Mouse (Mus musculus): ENCODE measurements at regions not wholly inside any gene's neighbourhood (a gene's known extent, or its start where the extent isn't known, plus 50 kb on each side); places are given as distances from the start of the nearest gene placed in this dataset.
A peak's percentile ranks its signal among the peaks of the same experiment; 100 is the strongest.

DNA sequence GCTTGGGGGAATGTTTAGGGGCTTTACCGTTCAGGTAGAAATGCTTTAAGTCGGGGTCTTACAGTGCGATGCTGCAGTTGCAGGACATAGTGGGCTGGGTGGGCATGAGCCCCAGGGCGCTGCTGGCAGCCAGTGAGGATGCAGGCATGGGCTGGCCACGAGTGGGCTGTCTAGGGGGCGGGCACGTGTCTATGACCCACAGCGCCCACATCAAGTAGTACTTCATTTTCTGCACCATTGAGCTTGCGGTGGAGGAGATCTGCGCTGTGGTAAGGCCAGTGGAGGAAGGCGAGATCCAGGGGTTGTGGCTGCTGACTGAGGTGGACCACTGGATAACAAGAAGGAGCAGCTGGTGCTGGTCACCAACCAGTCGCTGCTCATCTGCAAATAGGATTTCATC, 52.4 kb upstream of the Olfr291 start:
- no peaks in the 10 kb centered on the region for H3K27me3 ChIP-seq (ENCODE audit: control insufficient read depth, insufficient read depth, low read length)

DNA sequence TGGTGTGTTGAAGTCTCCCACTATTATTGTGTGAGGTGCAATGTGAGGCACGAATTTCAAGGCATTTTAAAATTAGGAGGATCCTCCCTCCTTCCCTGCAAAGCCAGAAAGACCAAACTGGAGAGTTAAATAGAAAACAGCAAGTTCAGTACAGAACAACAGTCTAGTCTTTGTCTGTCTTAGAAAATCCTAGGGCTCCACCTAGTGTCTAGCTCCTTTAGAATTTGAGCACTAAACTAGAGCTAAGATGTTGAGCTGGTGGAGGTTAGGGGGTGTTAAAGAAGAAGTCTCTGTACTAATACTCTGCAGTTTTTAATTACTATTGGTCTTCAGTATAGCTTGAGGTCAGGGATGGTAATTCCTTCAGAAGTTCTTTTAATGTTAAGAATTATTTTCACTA, 58.7 kb upstream of the Olfr291 start:
- Histone ChIP-seq H3K4me3 (ENCODE audit: low read depth, low read length) (no peak overlapping the region), H3K9me3 (replicated peaks; ENCODE audit: control insufficient read depth, low read length) (no peaks in the 10 kb centered on the region), H3K36me3 (replicated peaks; ENCODE audit: control insufficient read depth, insufficient read depth, low read length) (no peaks in the 10 kb centered on the region), H3K9ac (replicated peaks; ENCODE audit: low read depth, low read length) (no peak overlapping the region), H3K4me2 (ENCODE audit: low read depth, low read length) (no peak overlapping the region), H3K27me3 (ENCODE audit: control insufficient read depth, insufficient read depth, low read length) (no peaks in the 10 kb centered on the region), H3K27ac (ENCODE audit: low read depth) (no peak overlapping the region), H3K4me1 (ENCODE audit: control insufficient read depth, insufficient read depth) (no peaks in the 10 kb centered on the region)
- WGBS, result 0% methylated on average over 1 of the region's 1 CpGs
- ATAC-seq (ENCODE audit: insufficient read depth, low read depth) (no peak), DNase-seq (ENCODE audit: low spot score) (no peak)
- peak; percentile 33 for TF ChIP-seq CTCF (IDR thresholded peaks at IDR 0.05; ENCODE audit: low read depth)
- TF ChIP-seq EP300 (IDR thresholded peaks at IDR 0.05; ENCODE audit: low read depth), result no peak

More for the DNA sequence above, 52.4 kb upstream of the Olfr291 start:
- ATAC-seq (ENCODE audit: insufficient read depth, low read depth), result no peak
- no peak for DNase-seq (ENCODE audit: low spot score)
- WGBS, result 32% methylated on average over 12 of the region's 12 CpGs
- TF ChIP-seq EP300 (IDR thresholded peaks at IDR 0.05; ENCODE audit: low read depth) (no peak), CTCF (IDR thresholded peaks at IDR 0.05; ENCODE audit: low read depth) (no peak)
- no peak overlapping the region for H3K4me2 ChIP-seq (ENCODE audit: low read depth, low read length)
- no peaks in the 10 kb centered on the region for H3K4me1 ChIP-seq (ENCODE audit: control insufficient read depth, insufficient read depth)
- H3K9me3 ChIP-seq (replicated peaks; ENCODE audit: control insufficient read depth, low read length), result no peaks in the 10 kb centered on the region
- no peak overlapping the region for H3K27ac ChIP-seq (ENCODE audit: low read depth)
- no peak overlapping the region for H3K9ac ChIP-seq (replicated peaks; ENCODE audit: low read depth, low read length)
- no peak overlapping the region for H3K4me3 ChIP-seq (ENCODE audit: low read depth, low read length)
- H3K36me3 ChIP-seq (replicated peaks; ENCODE audit: control insufficient read depth, insufficient read depth, low read length), result no peaks in the 10 kb centered on the region

DNA sequence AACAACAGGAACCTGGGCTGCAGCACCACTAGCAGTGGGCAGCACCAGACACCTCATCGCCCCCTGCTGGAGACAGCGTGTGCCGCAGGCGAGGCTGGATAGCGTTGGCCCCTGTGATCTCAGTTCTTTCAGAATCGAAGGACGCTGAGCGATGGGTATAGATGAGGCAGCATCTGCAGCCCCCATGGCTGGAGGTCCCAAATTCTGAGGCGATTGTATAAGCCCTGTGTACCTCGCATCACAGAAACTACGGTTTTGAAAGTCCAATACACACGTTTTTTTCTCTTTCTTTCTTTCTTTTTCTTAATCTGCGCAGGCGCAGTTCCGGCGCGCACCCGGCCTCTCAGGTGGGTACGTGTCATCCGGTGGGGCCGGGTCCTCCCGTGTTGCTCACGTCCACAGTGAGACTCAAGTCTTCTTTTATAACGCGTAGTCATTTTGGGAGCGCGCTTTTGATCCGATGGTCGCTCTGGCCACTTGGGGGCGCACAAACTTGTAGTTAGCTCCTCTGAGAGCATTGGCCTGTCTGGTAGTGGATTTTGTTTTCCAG, 74.0 kb upstream of the Olfr291 start:
- H3K4me1 ChIP-seq (ENCODE audit: control insufficient read depth, insufficient read depth), result no peaks in the 10 kb centered on the region
- H3K9me3 ChIP-seq (replicated peaks; ENCODE audit: control insufficient read depth, low read length), result no peaks in the 10 kb centered on the region
- H3K36me3 ChIP-seq (replicated peaks; ENCODE audit: control insufficient read depth, insufficient read depth, low read length), result no peaks in the 10 kb centered on the region
- H3K27me3 ChIP-seq (ENCODE audit: control insufficient read depth, insufficient read depth, low read length), result no peaks in the 10 kb centered on the region
- no peak overlapping the region for H3K27ac ChIP-seq (ENCODE audit: low read depth)
- DNase-seq (ENCODE audit: low spot score), result peak; percentile 52
- H3K4me3 ChIP-seq (ENCODE audit: low read depth, low read length), result peak overlapping the region; percentile 62
- TF ChIP-seq CTCF (IDR thresholded peaks at IDR 0.05; ENCODE audit: low read depth) (peak; percentile 85), EP300 (IDR thresholded peaks at IDR 0.05; ENCODE audit: low read depth) (no peak)
- ATAC-seq (ENCODE audit: insufficient read depth, low read depth), result peak; percentile 91
- H3K4me2 ChIP-seq (ENCODE audit: low read depth, low read length), result peak overlapping the region; percentile 86
- WGBS, result 2% methylated on average over 30 of the region's 30 CpGs
- H3K9ac ChIP-seq (replicated peaks; ENCODE audit: low read depth, low read length), result peak overlapping the region; percentile 47

DNA sequence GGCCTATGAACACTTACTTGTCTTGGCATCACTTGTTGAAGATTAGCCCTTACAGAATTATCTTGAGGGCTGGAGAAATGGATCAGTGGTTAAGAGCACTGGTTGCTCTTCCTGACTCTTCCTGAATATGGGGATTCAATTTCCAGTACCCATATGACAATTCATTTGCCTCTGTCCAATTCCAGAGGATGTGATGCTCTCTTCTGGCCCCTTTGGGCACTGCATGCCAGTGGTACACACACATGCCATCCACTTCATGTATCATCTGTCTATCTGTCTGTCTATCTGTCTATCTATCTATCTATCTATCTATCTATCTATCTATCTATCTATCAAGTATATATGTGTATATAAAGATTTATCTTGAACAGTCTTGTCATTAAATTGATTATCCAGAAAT, 75.7 kb upstream of the Olfr291 start:
- ATAC-seq (ENCODE audit: insufficient read depth, low read depth) (no peak), DNase-seq (ENCODE audit: low spot score) (no peak)
- H3K36me3 ChIP-seq (replicated peaks; ENCODE audit: control insufficient read depth, insufficient read depth, low read length), result no peaks in the 10 kb centered on the region
- no peaks in the 10 kb centered on the region for H3K4me1 ChIP-seq (ENCODE audit: control insufficient read depth, insufficient read depth)
- no peak overlapping the region for H3K4me3 ChIP-seq (ENCODE audit: low read depth, low read length)
- no peaks in the 10 kb centered on the region for H3K9me3 ChIP-seq (replicated peaks; ENCODE audit: control insufficient read depth, low read length)
- no peak overlapping the region for H3K27ac ChIP-seq (ENCODE audit: low read depth)
- TF ChIP-seq EP300 (IDR thresholded peaks at IDR 0.05; ENCODE audit: low read depth) (no peak), CTCF (IDR thresholded peaks at IDR 0.05; ENCODE audit: low read depth) (no peak)
- no peak overlapping the region for H3K9ac ChIP-seq (replicated peaks; ENCODE audit: low read depth, low read length)
- H3K27me3 ChIP-seq (ENCODE audit: control insufficient read depth, insufficient read depth, low read length), result no peaks in the 10 kb centered on the region
- H3K4me2 ChIP-seq (ENCODE audit: low read depth, low read length), result no peak overlapping the region

DNA sequence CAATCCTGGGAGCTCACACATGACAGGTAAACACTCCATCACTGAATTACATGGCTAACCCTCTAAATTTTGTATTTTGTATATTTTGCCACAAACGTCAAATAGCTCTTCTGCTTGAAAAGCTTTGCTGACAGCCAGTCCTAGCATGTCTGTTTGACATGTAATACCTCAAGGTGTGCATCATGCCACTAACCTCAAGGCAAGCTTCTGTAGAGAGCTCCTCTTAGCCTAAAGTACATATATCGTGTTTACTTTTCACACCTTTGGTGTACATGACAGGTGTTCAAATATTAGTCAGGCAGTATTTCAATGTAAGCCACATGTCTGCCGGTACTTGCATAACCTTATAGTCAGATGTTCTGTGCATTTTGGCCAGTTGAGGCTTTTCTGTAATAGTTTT, 66.5 kb upstream of the Zfand6 start:
- ATAC-seq (ENCODE audit: insufficient read depth, low read depth), result no peak
- 68% methylated on average over 3 of the region's 3 CpGs for WGBS

DNA sequence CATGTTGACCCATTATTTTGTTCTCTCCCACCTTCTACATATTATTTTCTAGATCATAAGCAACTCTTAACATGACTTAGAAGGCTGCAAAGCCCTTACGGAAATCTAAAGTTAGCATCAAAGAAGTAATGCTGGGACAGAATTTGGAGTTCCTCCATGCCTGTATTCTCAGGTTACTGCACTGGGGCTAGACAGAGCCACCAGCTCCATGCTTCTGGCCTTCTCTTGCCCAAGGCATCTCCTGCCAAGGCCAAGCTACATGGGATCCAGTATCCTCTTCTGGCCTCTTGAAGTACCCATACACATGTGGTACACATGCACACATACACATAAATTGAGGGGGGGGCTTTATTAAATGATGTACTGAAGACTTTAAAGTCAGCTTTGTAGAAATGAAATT, 63.6 kb upstream of the Zfand6 start:
- Histone ChIP-seq H3K9me3 (replicated peaks; ENCODE audit: control insufficient read depth, low read length) (no peaks in the 10 kb centered on the region), H3K4me2 (ENCODE audit: low read depth, low read length) (no peak overlapping the region), H3K9ac (replicated peaks; ENCODE audit: low read depth, low read length) (no peak overlapping the region), H3K36me3 (replicated peaks; ENCODE audit: control insufficient read depth, insufficient read depth, low read length) (no peaks in the 10 kb centered on the region), H3K4me3 (ENCODE audit: low read depth, low read length) (no peak overlapping the region), H3K27ac (ENCODE audit: low read depth) (no peak overlapping the region), H3K27me3 (ENCODE audit: control insufficient read depth, insufficient read depth, low read length) (no peaks in the 10 kb centered on the region), H3K4me1 (ENCODE audit: control insufficient read depth, insufficient read depth) (no peaks in the 10 kb centered on the region)
- no peak for DNase-seq (ENCODE audit: low spot score)
- ATAC-seq (ENCODE audit: insufficient read depth, low read depth), result no peak
- no peak for TF ChIP-seq CTCF (IDR thresholded peaks at IDR 0.05; ENCODE audit: low read depth)
- TF ChIP-seq EP300 (IDR thresholded peaks at IDR 0.05; ENCODE audit: low read depth), result no peak
- WGBS, result 83% methylated on average over 1 of the region's 1 CpGs

More for the DNA sequence above, 66.5 kb upstream of the Zfand6 start:
- H3K27ac ChIP-seq (ENCODE audit: low read depth), result no peak overlapping the region
- TF ChIP-seq EP300 (IDR thresholded peaks at IDR 0.05; ENCODE audit: low read depth), result no peak
- no peak for TF ChIP-seq CTCF (IDR thresholded peaks at IDR 0.05; ENCODE audit: low read depth)
- H3K36me3 ChIP-seq (replicated peaks; ENCODE audit: control insufficient read depth, insufficient read depth, low read length), result no peaks in the 10 kb centered on the region
- no peak overlapping the region for H3K4me2 ChIP-seq (ENCODE audit: low read depth, low read length)
- DNase-seq (ENCODE audit: low spot score), result no peak
- H3K9me3 ChIP-seq (replicated peaks; ENCODE audit: control insufficient read depth, low read length), result no peaks in the 10 kb centered on the region
- no peak overlapping the region for H3K9ac ChIP-seq (replicated peaks; ENCODE audit: low read depth, low read length)
- no peaks in the 10 kb centered on the region for H3K4me1 ChIP-seq (ENCODE audit: control insufficient read depth, insufficient read depth)
- H3K27me3 ChIP-seq (ENCODE audit: control insufficient read depth, insufficient read depth, low read length), result no peaks in the 10 kb centered on the region
- no peak overlapping the region for H3K4me3 ChIP-seq (ENCODE audit: low read depth, low read length)
